Mouse (Mus musculus) liver, embryonic 11.5 days (tissue): ENCODE measurements at regions not wholly inside any gene's neighbourhood (a gene's known extent, or its start where the extent isn't known, plus 50 kb on each side); places are given as distances from the start of the nearest gene placed in this dataset.
"Not testable (repeated sequence)": the region's sequence is repeated elsewhere in the genome, so short reads cannot be mapped to it uniquely, and the experiment has no call there.

Experiments used
- ATAC-seq: fragments of 200-750 bp; cut with Nextera tagmentation; replicated peaks from 2 replicates; pipeline ENCODE4 v1.8.0; 2017; ENCODE audit warnings: moderate number of reproducible peaks, mild to moderate bottlenecking, moderate TSS enrichment, moderate library complexity; ENCODE audit not compliant: low FRiP score
- DNase-seq: peaks from one replicate; pipeline ENCODE4 v3.0.0-alpha.2; 2017; ENCODE audit warnings: low spot score
- H3K27ac ChIP-seq: fragments of 300-500 bp; sonication (generic); 2 replicates; pipeline ENCODE4 v1.5.1; 2014; ENCODE audit warnings: mild to moderate bottlenecking, low read depth, low read length, control low read depth
- H3K27me3 ChIP-seq: fragments of 300-500 bp; sonication (generic); replicated peaks from 2 replicates; pipeline ENCODE4 v1.6.1; 2014; ENCODE audit warnings: low read length, mixed read lengths; ENCODE audit not compliant: control insufficient read depth, insufficient read depth
- H3K36me3 ChIP-seq: fragments of 300-500 bp; sonication (generic); 2 replicates; pipeline ENCODE4 v1.6.1; 2014; ENCODE audit warnings: mild to moderate bottlenecking, low read length, moderate library complexity, mixed read lengths; ENCODE audit not compliant: control insufficient read depth, insufficient read depth
- H3K4me1 ChIP-seq: fragments of 300-500 bp; sonication (generic); replicated peaks from 2 replicates; pipeline ENCODE4 v1.6.1; 2014; ENCODE audit warnings: low read length, mixed read lengths; ENCODE audit not compliant: control insufficient read depth, insufficient read depth
- H3K4me2 ChIP-seq: fragments of 300-500 bp; sonication (generic); 2 replicates; pipeline ENCODE4 v1.6.1; 2014; ENCODE audit warnings: mild to moderate bottlenecking, control low read depth, moderate library complexity
- H3K4me3 ChIP-seq: fragments of 300-500 bp; sonication (generic); 2 replicates; pipeline ENCODE4 v1.5.1; 2014; ENCODE audit warnings: low read depth, low read length, control low read depth
- H3K9ac ChIP-seq: fragments of 300-500 bp; sonication (generic); 2 replicates; pipeline ENCODE4 v1.6.1; 2014; ENCODE audit warnings: low read depth, low read length, control low read depth
- H3K9me3 ChIP-seq: fragments of 300-500 bp; sonication (generic); 2 replicates; pipeline ENCODE4 v1.6.1; 2016; ENCODE audit warnings: low read length, inconsistent platforms, mixed read lengths; ENCODE audit not compliant: control insufficient read depth
- WGBS: fragments of 180-500 bp; shearing (Covaris S2); extraction: QIAGEN DNeasy Blood & Tissue Kit; methylation state at CpG from one replicate; pipeline ENCODE4 v1.1.7; 2014; 5-methylcytosine and 5-hydroxymethylcytosine counted together

DNA sequence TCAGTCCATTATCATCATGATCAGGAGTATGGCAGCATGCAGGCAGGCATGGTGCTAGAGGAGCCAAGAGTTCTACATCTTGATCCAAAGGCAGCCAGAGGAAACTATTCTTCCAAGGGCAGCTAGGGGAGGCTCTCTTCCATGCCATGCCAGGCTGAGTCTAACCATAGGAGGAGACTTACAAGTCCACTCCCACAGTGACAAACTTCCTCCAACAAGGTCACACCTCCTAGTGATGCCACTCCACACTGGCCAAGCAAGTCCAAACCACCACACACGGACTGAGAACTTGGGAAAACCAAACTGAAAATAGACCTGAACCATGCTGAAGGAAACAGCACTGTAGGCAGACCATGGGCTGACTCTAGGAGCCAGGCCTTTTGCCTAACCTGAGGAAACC, 197.4 kb downstream of the Prex1 start:
- ATAC-seq: no peak
- no peaks in the 10 kb centered on the region; the same call in 1 of the 2 replicates for H3K4me1 ChIP-seq

GRCm38 (mm10) chr2:166514664-166515063, 199.0 kb downstream of the Prex1 start:
- no peaks in the 10 kb centered on the region for H3K36me3 ChIP-seq
- H3K27me3 ChIP-seq: no peaks in the 10 kb centered on the region
- no peaks in the 10 kb centered on the region; the same call in 1 of the 2 replicates for H3K4me1 ChIP-seq
- H3K9ac ChIP-seq: no peak overlapping the region
- DNase-seq (no peak), ATAC-seq (no peak)
- H3K9me3 ChIP-seq: no peaks in the 10 kb centered on the region
- no peak overlapping the region for H3K4me3 ChIP-seq
- no peak overlapping the region for H3K27ac ChIP-seq
- no peak overlapping the region for H3K4me2 ChIP-seq
- WGBS: 54% methylated on average over 8 of the region's 8 CpGs

More for the DNA sequence above, 197.4 kb downstream of the Prex1 start:
- no peak overlapping the region for H3K4me3 ChIP-seq
- DNase-seq: no peak
- no peaks in the 10 kb centered on the region for H3K36me3 ChIP-seq
- 62% methylated on average over 1 of the region's 1 CpGs for WGBS
- no peak overlapping the region for H3K4me2 ChIP-seq
- H3K9ac ChIP-seq: no peak overlapping the region
- H3K27me3 ChIP-seq: no peaks in the 10 kb centered on the region
- no peak overlapping the region for H3K27ac ChIP-seq
- H3K9me3 ChIP-seq: no peaks in the 10 kb centered on the region

DNA sequence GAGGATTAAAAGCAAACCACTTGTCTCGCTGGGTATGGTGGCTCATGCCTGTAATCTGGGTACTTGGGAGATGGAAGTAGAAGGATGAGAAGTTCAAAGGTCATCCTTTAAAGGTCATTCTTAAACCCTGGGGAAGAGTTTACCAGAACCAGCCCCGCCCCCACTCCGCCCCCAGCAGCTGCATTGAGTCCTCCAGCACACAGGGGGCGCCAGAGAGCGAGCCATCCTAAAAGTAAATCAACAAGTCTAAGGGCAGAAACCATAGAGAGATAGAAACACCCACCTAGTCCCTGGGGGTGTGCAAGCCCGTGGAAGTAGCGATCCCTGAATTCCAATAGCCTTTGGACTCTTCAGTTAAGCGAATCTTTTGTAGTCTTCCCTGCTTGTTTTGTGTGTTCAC, 201.1 kb downstream of the Prex1 start:
- no peaks in the 10 kb centered on the region; the same call in 1 of the 2 replicates for H3K4me1 ChIP-seq
- no peaks in the 10 kb centered on the region for H3K9me3 ChIP-seq
- no peak for ATAC-seq
- H3K9ac ChIP-seq: no peak overlapping the region
- 81% methylated on average over 8 of the region's 8 CpGs for WGBS
- no peaks in the 10 kb centered on the region for H3K27me3 ChIP-seq
- no peak overlapping the region for H3K4me3 ChIP-seq
- H3K27ac ChIP-seq: no peak overlapping the region
- no peak overlapping the region for H3K4me2 ChIP-seq
- no peak for DNase-seq
- H3K36me3 ChIP-seq: no peaks in the 10 kb centered on the region

DNA sequence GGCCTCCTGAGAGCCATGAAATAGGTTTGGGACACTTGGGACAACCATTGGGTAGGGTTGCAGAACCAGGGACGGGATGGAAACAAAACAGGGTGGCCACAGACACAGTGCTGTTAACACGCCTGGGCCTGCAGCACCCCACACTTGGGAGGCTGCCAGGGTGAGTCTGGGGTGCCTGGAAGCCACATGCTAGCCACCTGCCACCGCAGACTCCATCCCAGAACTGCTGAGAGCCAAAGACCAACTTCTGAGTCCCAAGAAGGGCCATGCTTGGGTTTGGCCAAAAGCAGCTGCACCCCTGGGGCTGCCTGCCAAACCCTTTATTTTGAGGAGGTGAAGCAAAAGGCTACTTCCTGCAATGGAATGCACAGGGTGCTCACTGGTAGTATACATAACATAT, 202.2 kb downstream of the Prex1 start:
- not testable (repeated sequence) for ATAC-seq, H3K27ac ChIP-seq, DNase-seq, H3K36me3 ChIP-seq, H3K4me1 ChIP-seq, H3K4me3 ChIP-seq, H3K9me3 ChIP-seq, H3K9ac ChIP-seq, H3K4me2 ChIP-seq, H3K27me3 ChIP-seq
- WGBS: 79% methylated on average over 3 of the region's 3 CpGs

DNA sequence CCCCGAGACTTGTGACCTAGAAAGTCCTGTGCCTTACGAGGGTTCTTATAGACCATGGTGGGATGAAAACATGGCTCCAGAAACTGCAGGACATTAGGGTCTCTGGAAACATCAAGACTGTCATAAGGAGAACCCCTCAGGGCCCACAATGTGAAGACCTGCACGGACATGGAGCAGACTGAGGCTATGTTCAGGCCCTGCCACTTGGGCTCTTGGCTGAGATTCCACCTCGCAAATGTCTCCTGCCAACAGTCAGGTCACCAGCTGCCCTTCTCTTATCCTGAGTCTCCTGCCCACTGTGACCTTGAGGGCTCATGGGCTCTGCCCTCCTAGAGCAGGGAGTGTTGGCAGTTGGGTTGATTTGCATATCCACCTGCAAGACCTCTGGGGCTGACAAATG, 202.9 kb downstream of the Prex1 start:
- H3K9me3 ChIP-seq: no peaks in the 10 kb centered on the region
- H3K4me2 ChIP-seq: no peak overlapping the region
- no peak for DNase-seq
- no peak overlapping the region for H3K4me3 ChIP-seq
- WGBS: 76% methylated on average over 4 of the region's 4 CpGs
- H3K27ac ChIP-seq: no peak overlapping the region
- H3K27me3 ChIP-seq: no peaks in the 10 kb centered on the region
- H3K36me3 ChIP-seq: no peaks in the 10 kb centered on the region
- H3K4me1 ChIP-seq: no peaks in the 10 kb centered on the region
- H3K9ac ChIP-seq: no peak overlapping the region
- no peak for ATAC-seq

DNA sequence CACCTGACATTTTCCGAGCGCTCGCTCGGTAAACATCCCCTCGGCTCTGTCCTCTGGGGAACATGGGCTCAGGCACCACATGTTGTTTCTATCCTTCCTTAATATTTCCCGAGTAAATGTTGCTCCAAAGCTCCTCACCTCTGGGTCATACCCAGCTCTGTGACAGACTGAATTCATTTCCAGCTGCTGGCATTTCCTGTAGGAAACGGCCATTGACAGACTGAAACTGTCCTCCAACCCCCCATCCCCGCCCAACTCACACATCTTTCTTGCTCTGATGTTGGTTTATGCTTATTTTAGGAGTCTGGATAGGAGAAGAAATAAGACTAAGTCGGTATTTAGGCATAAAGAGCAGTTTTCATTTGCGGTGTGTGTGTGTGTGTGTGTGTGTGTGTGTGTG, 204.0 kb downstream of the Prex1 start:
- H3K9ac ChIP-seq: no peak overlapping the region
- no peaks in the 10 kb centered on the region for H3K36me3 ChIP-seq
- no peak overlapping the region for H3K4me3 ChIP-seq
- 77% methylated on average over 10 of the region's 10 CpGs for WGBS
- H3K27me3 ChIP-seq: no peaks in the 10 kb centered on the region
- no peak for ATAC-seq
- H3K4me2 ChIP-seq: no peak overlapping the region
- no peak overlapping the region for H3K27ac ChIP-seq
- H3K4me1 ChIP-seq: no peaks in the 10 kb centered on the region
- DNase-seq: no peak
- H3K9me3 ChIP-seq: no peaks in the 10 kb centered on the region

GRCm38 (mm10) chr2:166508656-166509420, 204.8 kb downstream of the Prex1 start:
- Histone ChIP-seq H3K36me3 (no peaks in the 10 kb centered on the region), H3K4me3 (no peak overlapping the region), H3K4me2 (no peak overlapping the region), H3K4me1 (no peaks in the 10 kb centered on the region), H3K9me3 (no peaks in the 10 kb centered on the region), H3K27me3 (no peaks in the 10 kb centered on the region), H3K27ac (no peak overlapping the region), H3K9ac (no peak overlapping the region)
- ATAC-seq (no peak), DNase-seq (no peak)
- WGBS: 78% methylated on average over 8 of the region's 8 CpGs

DNA sequence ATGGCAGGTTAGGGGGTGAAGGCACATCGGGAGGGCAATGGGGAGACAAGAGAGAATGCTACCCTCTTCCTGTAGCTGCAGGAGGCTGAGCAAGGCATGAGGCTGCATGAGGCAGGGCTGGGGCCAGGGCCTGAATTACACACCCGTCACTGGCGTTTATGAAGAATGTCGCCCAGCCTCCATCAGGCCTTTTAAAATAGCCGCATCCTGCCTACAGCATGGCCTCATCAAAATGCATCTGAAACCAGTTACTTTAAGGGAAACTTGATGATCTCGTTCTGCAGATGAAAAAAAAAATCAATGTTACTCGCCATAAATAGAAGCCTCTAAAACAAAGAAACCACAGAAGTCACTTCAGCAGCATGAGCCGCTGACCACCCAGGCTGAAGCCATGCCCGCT, 208.3 kb downstream of the Prex1 start:
- no peak overlapping the region for H3K4me3 ChIP-seq
- ATAC-seq (no peak), DNase-seq (no peak)
- no peaks in the 10 kb centered on the region for H3K36me3 ChIP-seq
- no peak overlapping the region for H3K27ac ChIP-seq
- no peaks in the 10 kb centered on the region for H3K27me3 ChIP-seq
- H3K4me2 ChIP-seq: no peak overlapping the region
- no peak overlapping the region for H3K9ac ChIP-seq
- no peaks in the 10 kb centered on the region for H3K9me3 ChIP-seq
- WGBS: 63% methylated on average over 9 of the region's 9 CpGs
- no peaks in the 10 kb centered on the region for H3K4me1 ChIP-seq

DNA sequence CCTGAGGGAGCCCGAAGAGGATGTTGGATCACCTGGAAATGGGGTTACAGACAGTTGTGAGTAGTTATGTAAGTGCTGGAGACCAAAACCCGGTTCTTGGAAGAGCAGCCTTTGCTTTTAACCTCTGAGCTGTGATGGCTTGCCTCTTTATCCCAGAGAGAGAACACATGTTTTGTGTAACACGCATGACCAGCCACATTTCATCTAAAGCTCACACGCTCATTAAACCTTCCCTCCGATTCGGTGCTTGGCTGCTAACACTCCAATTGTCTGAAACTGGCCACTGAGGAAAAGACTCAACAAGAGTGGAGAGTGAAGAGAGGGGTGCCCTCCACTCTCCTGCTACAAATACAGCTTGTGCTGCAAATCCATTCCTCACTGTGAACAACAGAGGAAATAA, 210.0 kb downstream of the Prex1 start:
- ATAC-seq: no peak
- H3K4me3 ChIP-seq: no peak overlapping the region
- 88% methylated on average over 6 of the region's 6 CpGs for WGBS
- DNase-seq: no peak
- H3K4me1 ChIP-seq: no peaks in the 10 kb centered on the region
- H3K27me3 ChIP-seq: no peaks in the 10 kb centered on the region
- no peaks in the 10 kb centered on the region for H3K9me3 ChIP-seq
- no peak overlapping the region for H3K27ac ChIP-seq
- no peaks in the 10 kb centered on the region for H3K36me3 ChIP-seq
- H3K9ac ChIP-seq: no peak overlapping the region
- H3K4me2 ChIP-seq: no peak overlapping the region
